Mouse (Mus musculus) embryonic facial prominence, embryonic 11.5 days (tissue): ENCODE measurements around the gene Hsf5. TPM values are rescaled to one million over a fixed set of nuclear protein-coding genes. Genes with fewer than 3 reads are reported as not detected.

Experiments
- ATAC-seq: fragments of 200-750 bp; cut with Nextera tagmentation; replicated peaks from 2 replicates; pipeline ENCODE4 v1.8.0; 2017; ENCODE audit warnings: low read depth; ENCODE audit not compliant: insufficient number of reproducible peaks, low FRiP score, low TSS enrichment
- DNase-seq: peaks from one replicate; pipeline ENCODE4 v3.0.0-alpha.2; 2015; ENCODE audit warnings: low spot score
- H3K27ac ChIP-seq: fragments of 300-500 bp; sonication (generic); replicated peaks from 2 replicates; pipeline ENCODE4 v1.5.1; 2014; ENCODE audit warnings: mild to moderate bottlenecking, low read depth, low read length, control low read depth
- H3K27me3 ChIP-seq: fragments of 300-500 bp; sonication (generic); 2 replicates; pipeline ENCODE4 v1.6.1; 2014; ENCODE audit warnings: mild to moderate bottlenecking, low read length, moderate library complexity, mixed read lengths; ENCODE audit not compliant: control insufficient read depth, insufficient read depth
- H3K36me3 ChIP-seq: fragments of 300-500 bp; sonication (generic); replicated peaks from 2 replicates; pipeline ENCODE4 v1.6.1; 2014; ENCODE audit warnings: low read depth, mild to moderate bottlenecking, low read length, moderate library complexity, mixed read lengths; ENCODE audit not compliant: control insufficient read depth, insufficient read depth
- H3K4me1 ChIP-seq: fragments of 300-500 bp; sonication (generic); 2 replicates; pipeline ENCODE4 v1.6.1; 2014; ENCODE audit warnings: low read length, mixed read lengths; ENCODE audit not compliant: control insufficient read depth, insufficient read depth
- H3K4me2 ChIP-seq: fragments of 300-500 bp; sonication (generic); 2 replicates; pipeline ENCODE4 v1.6.1; 2014; ENCODE audit warnings: low read depth, mild to moderate bottlenecking, control low read depth, low read length, moderate library complexity
- H3K4me3 ChIP-seq: fragments of 300-500 bp; sonication (generic); 2 replicates; pipeline ENCODE4 v1.5.1; 2014; ENCODE audit warnings: low read depth, low read length, control low read depth
- H3K9ac ChIP-seq: fragments of 300-500 bp; sonication (generic); replicated peaks from 2 replicates; pipeline ENCODE4 v1.6.1; 2014; ENCODE audit warnings: mild to moderate bottlenecking, control low read depth, low read length
- H3K9me3 ChIP-seq: fragments of 300-500 bp; sonication (generic); replicated peaks from 2 replicates; pipeline ENCODE4 v1.6.1; 2016; ENCODE audit warnings: mild to moderate bottlenecking, low read length, inconsistent platforms, mixed read lengths; ENCODE audit not compliant: control insufficient read depth
- WGBS: fragments of 180-500 bp; shearing (Covaris S2); extraction: QIAGEN DNeasy Blood & Tissue Kit; methylation state at CpG from one replicate; pipeline ENCODE4 v1.1.7; 2014; 5-methylcytosine and 5-hydroxymethylcytosine counted together
- polyA plus RNA-seq: library from polyadenylated mRNA; unstranded; fragments of >200 nt; fragmentation: Nextera tagmentation; extraction: Ambion mirVana; gene quantifications from 2 replicates; pipeline ENCODE4 v1.2.1, GENCODE M21; 2014

Gene Hsf5
- polyA plus RNA-seq, 1 experiment from 2014 or later, result 0.32 TPM

DNA sequence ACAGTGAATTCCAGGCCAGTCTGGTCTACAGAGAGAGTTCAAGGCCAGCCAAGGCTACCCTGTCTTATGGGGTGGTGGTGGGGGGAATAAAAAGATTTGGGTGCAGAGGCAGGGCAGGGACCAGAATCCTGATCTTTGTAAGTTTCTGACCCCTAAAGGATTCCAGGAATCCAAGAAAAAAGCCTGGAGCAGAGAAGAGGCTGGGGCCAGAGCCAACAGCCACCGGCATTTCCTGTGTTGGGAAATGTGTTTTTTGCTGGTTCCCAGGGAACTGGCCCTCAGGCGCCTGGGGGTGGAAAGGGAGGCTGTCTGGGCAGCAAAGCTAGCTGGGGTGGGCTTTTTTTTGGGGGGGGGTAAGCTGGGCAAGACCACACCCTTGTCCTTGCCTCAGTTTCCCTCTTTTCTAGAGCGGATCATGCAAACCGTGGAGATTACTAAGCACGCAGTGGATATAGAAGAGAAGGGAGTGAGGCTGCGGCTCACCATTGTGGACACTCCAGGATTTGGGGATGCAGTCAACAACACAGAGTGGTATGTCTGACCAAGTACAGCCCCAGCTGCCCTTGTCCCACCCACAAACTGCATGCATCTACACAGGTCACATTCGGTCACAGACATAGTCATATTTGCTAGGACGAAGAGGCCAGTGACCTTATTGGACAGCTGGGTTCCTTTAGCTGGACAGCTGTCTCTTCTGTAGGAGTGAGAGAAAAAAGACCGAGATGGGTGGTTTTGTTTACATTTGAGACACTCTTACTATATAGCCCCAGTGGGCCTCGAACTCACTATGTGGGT lies 32.1 kb upstream of the Hsf5 start:
- Histone ChIP-seq H3K36me3 (no peaks in the 10 kb centered on the region), H3K4me3 (no peak overlapping the region), H3K27me3 (no peaks in the 10 kb centered on the region), H3K9ac (no peak overlapping the region), H3K9me3 (no peaks in the 10 kb centered on the region), H3K4me2 (no peak overlapping the region), H3K27ac (no peak overlapping the region), H3K4me1 (no peaks in the 10 kb centered on the region)
- DNase-seq, result no peak
- ATAC-seq, result no peak
- WGBS, result 82% methylated on average over 10 of the region's 10 CpGs

GRCm38 (mm10) chr11:87587211-87587874 lies 29.6 kb upstream of the Hsf5 start:
- DNase-seq (no peak), ATAC-seq (no peak)
- Histone ChIP-seq H3K27ac (no peak overlapping the region), H3K36me3 (no peaks in the 10 kb centered on the region), H3K4me3 (no peak overlapping the region), H3K9ac (no peak overlapping the region), H3K27me3 (no peaks in the 10 kb centered on the region), H3K4me1 (no peaks in the 10 kb centered on the region), H3K9me3 (no peaks in the 10 kb centered on the region), H3K4me2 (no peak overlapping the region)
- WGBS, result 87% methylated on average over 5 of the region's 5 CpGs

- H3K4me3 ChIP-seq, result no peak overlapping the region
- WGBS, result 93% methylated on average over 8 of the region's 8 CpGs
Observed at GRCm38 (mm10) chr11:87589605-87590004, 27.4 kb upstream of the Hsf5 start.

GRCm38 (mm10) chr11:87590841-87591525 lies 26.0 kb upstream of the Hsf5 start:
- Histone ChIP-seq H3K9me3 (no peaks in the 10 kb centered on the region), H3K9ac (peak overlapping the region; percentile 89), H3K4me3 (peak overlapping the region; percentile 76), H3K36me3 (no peaks in the 10 kb centered on the region), H3K4me2 (peak overlapping the region; percentile 78), H3K4me1 (peaks cover under 1% of the 10 kb centered on the region), H3K27me3 (no peaks in the 10 kb centered on the region), H3K27ac (peak overlapping the region; percentile 80)
- DNase-seq (peak; percentile 50), ATAC-seq (no peak)
- WGBS, result 2% methylated on average over 25 of the region's 25 CpGs

More at GRCm38 (mm10) chr11:87589605-87590004, 27.4 kb upstream of the Hsf5 start:
- no peak for ATAC-seq
- no peak overlapping the region for H3K4me2 ChIP-seq
- H3K9me3 ChIP-seq, result no peaks in the 10 kb centered on the region
- no peak for DNase-seq
- H3K36me3 ChIP-seq, result no peaks in the 10 kb centered on the region
- H3K27ac ChIP-seq, result no peak overlapping the region
- no peaks in the 10 kb centered on the region for H3K27me3 ChIP-seq
- H3K4me1 ChIP-seq, result no peaks in the 10 kb centered on the region; the same call in 1 of the 2 replicates
- H3K9ac ChIP-seq, result no peak overlapping the region

- Histone ChIP-seq H3K4me1 (peaks cover 6% of the 10 kb centered on the region), H3K27ac (peak within 1 kb of the TSS; percentile 80), H3K4me2 (peak within 1 kb of the TSS; percentile 88), H3K27me3 (no peaks in the 10 kb centered on the region), H3K36me3 (no peaks in the 10 kb centered on the region), H3K9me3 (no peaks in the 10 kb centered on the region), H3K4me3 (peak within 1 kb of the TSS; percentile 81), H3K9ac (peak within 1 kb of the TSS; percentile 89)
- WGBS, result under 1% methylated on average over 53 of the region's 61 CpGs
- ATAC-seq (peak; percentile 98), DNase-seq (peak; percentile 98)
Observed at GRCm38 (mm10) chr11:87591526-87592353, 25.2 kb upstream of the Hsf5 start, which contains the start of gene Mtmr4. Mtmr4 (plus strand) TSS chr11:87592162.

DNA sequence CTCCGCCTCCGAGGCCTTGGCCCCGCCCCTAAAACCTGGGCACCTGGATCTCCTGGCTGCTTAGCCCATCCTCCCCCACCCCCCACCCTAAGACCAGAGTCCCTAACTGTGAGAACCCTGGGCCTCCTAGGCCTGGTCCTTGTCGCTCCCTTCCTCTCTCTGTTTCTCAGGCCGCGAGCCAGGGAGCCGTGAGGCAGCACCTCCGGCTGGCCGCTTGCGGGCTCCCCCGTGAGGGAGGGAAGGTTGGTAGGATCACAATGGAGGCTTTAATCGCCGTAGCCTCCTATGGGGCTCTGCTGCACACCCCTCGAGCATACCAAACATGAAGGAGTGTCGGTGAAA lies 24.6 kb upstream of the Hsf5 start:
- ATAC-seq, result peak; percentile 32
- 1% methylated on average over 12 of the region's 15 CpGs for WGBS

DNA sequence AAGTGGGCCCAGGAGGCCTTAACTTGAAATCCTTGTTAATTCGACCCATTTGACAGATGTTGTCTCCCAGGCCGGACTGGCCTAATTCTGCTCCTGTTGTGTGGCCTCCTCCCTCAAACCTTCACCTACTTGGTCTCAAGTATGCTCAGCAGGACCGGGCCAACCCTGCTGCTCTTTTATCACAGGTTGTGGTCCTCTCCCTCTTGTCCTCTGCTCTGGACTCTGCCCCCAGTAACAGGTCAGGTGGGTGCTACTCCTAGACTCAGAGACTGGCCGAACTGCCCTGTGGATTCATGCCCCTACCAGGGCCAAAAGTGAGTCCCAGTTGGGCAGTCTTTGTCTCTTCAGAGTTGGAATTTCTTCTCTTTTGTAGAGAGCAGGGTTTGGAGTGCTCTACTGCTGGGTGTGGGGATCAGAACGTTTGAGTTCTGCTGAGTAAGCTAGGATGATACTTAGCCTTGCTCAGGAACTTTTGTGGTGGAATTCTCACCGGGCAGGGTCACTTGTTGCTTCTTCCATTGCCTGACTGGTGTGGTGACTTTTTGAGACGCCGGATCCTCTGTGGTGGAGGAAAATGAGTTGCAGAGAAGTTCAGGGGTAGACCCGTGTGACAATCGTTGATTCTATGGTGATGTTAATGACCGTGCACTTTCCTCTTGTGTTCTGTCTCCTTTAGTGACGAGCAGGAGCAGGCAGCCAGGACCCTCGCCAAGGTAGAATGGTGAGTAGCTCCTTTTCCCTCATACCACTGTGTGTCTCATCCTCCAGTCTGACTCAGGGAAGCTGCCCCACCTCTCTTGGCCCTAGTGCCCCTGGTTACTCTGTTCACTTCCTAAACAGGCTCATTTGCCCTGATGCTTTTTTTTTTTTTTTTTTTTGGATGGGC lies 24.0 kb upstream of the Hsf5 start:
- DNase-seq, result no peak
- 38% methylated on average over 13 of the region's 13 CpGs for WGBS
- peak overlapping the region; percentile 75 for H3K27ac ChIP-seq
- peak overlapping the region; percentile 88 for H3K4me2 ChIP-seq
- H3K9ac ChIP-seq, result peak overlapping the region; percentile 85
- H3K4me3 ChIP-seq, result peak overlapping the region; percentile 81
- no peak for ATAC-seq
- no peaks in the 10 kb centered on the region for H3K9me3 ChIP-seq
- peaks cover 6% of the 10 kb centered on the region for H3K4me1 ChIP-seq
- no peaks in the 10 kb centered on the region for H3K27me3 ChIP-seq
- H3K36me3 ChIP-seq, result no peaks in the 10 kb centered on the region; the same call in 1 of the 2 replicates

More for the DNA sequence above, 24.6 kb upstream of the Hsf5 start:
- no peaks in the 10 kb centered on the region; the same call in 1 of the 2 replicates for H3K36me3 ChIP-seq
- no peaks in the 10 kb centered on the region for H3K27me3 ChIP-seq
- H3K27ac ChIP-seq, result peak overlapping the region; percentile 75
- DNase-seq, result no peak
- H3K4me1 ChIP-seq, result peaks cover 6% of the 10 kb centered on the region
- H3K4me3 ChIP-seq, result peak overlapping the region; percentile 81
- H3K9ac ChIP-seq, result peak overlapping the region; percentile 85
- peak overlapping the region; percentile 88 for H3K4me2 ChIP-seq
- H3K9me3 ChIP-seq, result no peaks in the 10 kb centered on the region
